Mouse (Mus musculus) effector memory CD4-positive, alpha-beta T cell, adult 5 months (primary cell): ENCODE data around the gene Fmn2. TPM values are rescaled to one million over a fixed set of nuclear protein-coding genes. Genes with fewer than 3 reads are reported as not detected.

Experiments
- polyA plus RNA-seq: library from polyadenylated mRNA; unstranded; fragments of 100-300 nt; shearing (Covaris generic); gene quantifications from one replicate; pipeline ENCODE4 v1.2.1, GENCODE M21; 2017

The Fmn2 gene
- not detected for polyA plus RNA-seq

DNA sequence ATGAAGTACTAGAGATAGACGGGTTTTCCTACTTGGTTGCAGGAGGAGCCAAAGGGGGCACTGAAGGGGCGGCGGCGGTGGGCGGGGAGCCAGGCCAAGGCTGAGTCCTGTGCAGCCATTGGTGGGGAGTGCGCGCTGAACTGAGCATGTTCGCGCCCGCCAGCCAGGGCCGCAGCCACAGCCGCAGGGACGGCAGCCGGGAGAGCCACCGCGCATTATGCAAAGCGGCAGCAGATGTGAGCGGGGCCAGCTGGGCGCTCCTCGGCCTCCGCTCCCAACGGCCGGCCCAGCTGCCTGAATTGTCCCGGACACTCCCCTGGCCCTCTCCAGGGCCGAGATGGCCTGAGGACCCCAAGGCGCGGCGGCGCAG lies at the start of gene Fmn2:
Fmn2 (plus strand) TSS at position 165 of the 370 bp plus-strand sequence.

Other genes starting within 250 kb of the Fmn2 start
- gene Olfr419, start 249.8 kb upstream of the Fmn2 start, polyA plus RNA-seq = not detected
- not detected for gene Mptx1, start 171.3 kb upstream of the Fmn2 start, polyA plus RNA-seq
- not detected for gene Olfr417, start 136.7 kb upstream of the Fmn2 start, polyA plus RNA-seq
- not detected for gene Olfr248, start 110.8 kb upstream of the Fmn2 start, polyA plus RNA-seq
- gene Olfr414, start 77.8 kb upstream of the Fmn2 start, polyA plus RNA-seq = not detected
- gene Olfr220, start 59.7 kb upstream of the Fmn2 start, polyA plus RNA-seq = 0.19 TPM